Mouse (Mus musculus): ENCODE measurements around the gene Eif3b. TPM values are rescaled to one million over a fixed set of nuclear protein-coding genes. Genes with fewer than 3 reads are reported as not detected.

Gene Eif3b
- 93.6 and 112 TPM in 2 replicates for polyA plus RNA-seq (2014; fragmentation: Nextera tagmentation; extraction: Ambion mirVana)

- Histone ChIP-seq H3K36me3 (replicated peaks; ENCODE audit: control insufficient read depth, insufficient read depth) (no peaks in the 10 kb centered on the region), H3K27me3 (ENCODE audit: control insufficient read depth, insufficient read depth, low read length) (no peaks in the 10 kb centered on the region), H3K9me3 (ENCODE audit: control insufficient read depth, low read length) (no peaks in the 10 kb centered on the region), H3K9ac (peak within 1 kb of the TSS; percentile 96), H3K27ac (peak within 1 kb of the TSS; percentile 95), H3K4me3 (replicated peaks; ENCODE audit: low read length) (peak within 1 kb of the TSS; percentile 96), H3K4me2 (replicated peaks) (peak within 1 kb of the TSS; percentile 97), H3K4me1 (replicated peaks; ENCODE audit: control insufficient read depth, insufficient read depth, low read length) (peaks cover 25% of the 10 kb centered on the region)
- ATAC-seq (ENCODE audit: low FRiP score), result peak; percentile 94
- peak; percentile 91 for DNase-seq (ENCODE audit: low spot score)
- under 1% methylated on average over 63 of the region's 65 CpGs for WGBS
These were observed at the start of gene Eif3b for GRCm38 (mm10) chr5:140418489-140419441. TSS of gene Eif3b (plus strand) at chr5:140419328.

DNA sequence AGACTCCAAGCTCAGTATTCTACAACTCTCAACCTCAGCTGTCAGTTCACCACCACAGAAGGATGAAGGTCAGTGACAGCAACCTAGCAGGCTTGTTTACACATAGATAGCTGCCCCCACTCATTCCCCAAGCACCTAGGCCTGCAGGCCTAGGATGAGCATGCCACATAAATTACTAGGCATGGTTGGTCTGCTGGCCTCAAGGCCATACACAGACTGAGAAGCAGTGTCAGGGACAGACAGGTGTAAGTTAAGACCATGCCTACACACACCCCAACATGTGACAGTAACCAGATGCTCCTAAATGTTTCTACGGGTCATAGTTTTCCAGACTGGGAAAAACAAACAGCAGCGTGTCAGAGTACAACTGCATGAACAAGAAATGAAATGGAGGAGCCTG, 49.7 kb upstream of the Eif3b start:
- Histone ChIP-seq H3K4me3 (replicated peaks; ENCODE audit: low read length) (no peak overlapping the region), H3K9ac (no peak overlapping the region), H3K27me3 (ENCODE audit: control insufficient read depth, insufficient read depth, low read length) (no peaks in the 10 kb centered on the region), H3K4me1 (replicated peaks; ENCODE audit: control insufficient read depth, insufficient read depth, low read length) (no peaks in the 10 kb centered on the region; the same call in 1 of the 2 replicates), H3K27ac (no peak overlapping the region), H3K9me3 (ENCODE audit: control insufficient read depth, low read length) (no peaks in the 10 kb centered on the region), H3K36me3 (replicated peaks; ENCODE audit: control insufficient read depth, insufficient read depth) (no peaks in the 10 kb centered on the region), H3K4me2 (replicated peaks) (no peak overlapping the region)
- DNase-seq (ENCODE audit: low spot score), result no peak
- no peak for ATAC-seq (ENCODE audit: low FRiP score)
- WGBS, result 85% methylated on average over 2 of the region's 2 CpGs

DNA sequence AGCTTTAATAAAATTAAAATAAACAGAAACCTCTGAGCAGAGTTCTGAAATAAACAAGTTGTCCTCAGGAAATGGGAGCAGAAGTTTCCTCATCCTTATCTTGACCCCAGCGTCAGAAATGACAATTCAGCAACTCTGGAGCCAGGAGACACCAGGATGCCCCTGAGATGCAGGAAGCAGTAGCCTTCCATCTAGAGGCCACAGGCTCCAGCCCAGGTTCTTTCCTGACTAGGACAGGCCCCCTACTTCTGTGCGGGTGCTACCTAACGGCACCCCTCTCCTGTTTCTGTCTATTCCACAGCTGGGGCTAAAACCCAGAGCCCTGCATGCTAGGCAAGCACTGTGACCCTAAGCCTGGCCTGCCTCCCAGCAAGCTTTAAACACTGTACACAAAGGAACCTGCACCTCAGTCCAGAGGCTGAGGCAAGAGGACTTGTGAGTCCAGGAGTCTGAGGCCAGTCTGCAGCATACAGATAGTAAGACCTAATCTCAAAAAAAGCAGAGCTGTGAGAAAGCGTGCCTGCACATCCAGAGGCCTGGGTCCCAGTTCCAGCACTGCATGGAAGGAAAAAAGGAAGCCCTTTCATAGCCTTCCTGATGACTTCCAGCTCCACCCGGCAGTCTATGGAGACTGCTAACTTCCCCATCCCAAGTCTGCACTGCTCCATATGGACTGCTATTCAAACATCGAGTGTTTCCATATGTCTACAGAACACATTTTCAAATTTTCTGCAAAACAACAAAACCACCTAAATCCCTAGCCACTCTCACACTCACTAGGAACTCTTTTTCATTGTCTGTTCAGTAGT, 48.5 kb upstream of the Eif3b start:
- Histone ChIP-seq H3K27me3 (ENCODE audit: control insufficient read depth, insufficient read depth, low read length) (no peaks in the 10 kb centered on the region), H3K9ac (no peak overlapping the region), H3K9me3 (ENCODE audit: control insufficient read depth, low read length) (no peaks in the 10 kb centered on the region), H3K36me3 (replicated peaks; ENCODE audit: control insufficient read depth, insufficient read depth) (no peaks in the 10 kb centered on the region), H3K27ac (no peak overlapping the region), H3K4me1 (replicated peaks; ENCODE audit: control insufficient read depth, insufficient read depth, low read length) (no peaks in the 10 kb centered on the region; the same call in 1 of the 2 replicates), H3K4me3 (replicated peaks; ENCODE audit: low read length) (no peak overlapping the region), H3K4me2 (replicated peaks) (no peak overlapping the region)
- DNase-seq (ENCODE audit: low spot score), result no peak
- ATAC-seq (ENCODE audit: low FRiP score), result no peak
- WGBS, result 81% methylated on average over 6 of the region's 6 CpGs

GRCm38 (mm10) chr5:140371671-140372070, 47.5 kb upstream of the Eif3b start:
- Histone ChIP-seq H3K36me3 (replicated peaks; ENCODE audit: control insufficient read depth, insufficient read depth) (no peaks in the 10 kb centered on the region), H3K9me3 (ENCODE audit: control insufficient read depth, low read length) (no peaks in the 10 kb centered on the region)
- 94% methylated on average over 3 of the region's 3 CpGs for WGBS

DNA sequence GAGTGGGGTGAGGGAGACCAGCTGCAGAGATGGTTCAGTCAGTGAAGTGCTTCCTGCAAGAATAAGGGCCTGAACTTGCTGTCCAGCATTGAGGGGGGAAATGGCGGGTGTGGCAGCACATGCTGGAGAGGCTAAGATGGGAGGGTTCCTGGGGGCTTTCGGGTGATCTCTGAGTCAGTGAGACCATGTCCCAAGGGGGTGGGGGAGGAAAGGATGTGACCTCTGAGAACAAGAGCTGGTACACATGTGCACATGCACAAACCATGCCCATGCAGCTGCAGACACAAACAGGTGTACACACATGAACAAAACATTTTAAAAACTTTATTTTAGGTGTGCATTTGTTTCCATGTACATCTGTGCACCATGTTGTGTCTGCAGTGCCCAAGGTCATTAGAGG, 45.4 kb upstream of the Eif3b start:
- WGBS, result 81% methylated on average over 2 of the region's 2 CpGs
- no peak overlapping the region for H3K4me3 ChIP-seq (replicated peaks; ENCODE audit: low read length)
- H3K36me3 ChIP-seq (replicated peaks; ENCODE audit: control insufficient read depth, insufficient read depth), result no peaks in the 10 kb centered on the region
- H3K9ac ChIP-seq, result no peak overlapping the region
- no peak for DNase-seq (ENCODE audit: low spot score)
- no peaks in the 10 kb centered on the region; the same call in 1 of the 2 replicates for H3K4me1 ChIP-seq (replicated peaks; ENCODE audit: control insufficient read depth, insufficient read depth, low read length)
- H3K4me2 ChIP-seq (replicated peaks), result no peak overlapping the region
- no peak overlapping the region for H3K27ac ChIP-seq
- ATAC-seq (ENCODE audit: low FRiP score), result no peak
- no peaks in the 10 kb centered on the region for H3K9me3 ChIP-seq (ENCODE audit: control insufficient read depth, low read length)
- H3K27me3 ChIP-seq (ENCODE audit: control insufficient read depth, insufficient read depth, low read length), result no peaks in the 10 kb centered on the region

More at GRCm38 (mm10) chr5:140371671-140372070, 47.5 kb upstream of the Eif3b start:
- no peak overlapping the region for H3K27ac ChIP-seq
- no peak overlapping the region for H3K4me2 ChIP-seq (replicated peaks)
- no peak overlapping the region for H3K9ac ChIP-seq
- H3K4me3 ChIP-seq (replicated peaks; ENCODE audit: low read length), result no peak overlapping the region
- DNase-seq (ENCODE audit: low spot score) (no peak), ATAC-seq (ENCODE audit: low FRiP score) (no peak)
- no peaks in the 10 kb centered on the region for H3K27me3 ChIP-seq (ENCODE audit: control insufficient read depth, insufficient read depth, low read length)
- no peaks in the 10 kb centered on the region; the same call in 1 of the 2 replicates for H3K4me1 ChIP-seq (replicated peaks; ENCODE audit: control insufficient read depth, insufficient read depth, low read length)

- no peaks in the 10 kb centered on the region for H3K9me3 ChIP-seq (ENCODE audit: control insufficient read depth, low read length)
- no peaks in the 10 kb centered on the region; the same call in 1 of the 2 replicates for H3K4me1 ChIP-seq (replicated peaks; ENCODE audit: control insufficient read depth, insufficient read depth, low read length)
- H3K4me3 ChIP-seq (replicated peaks; ENCODE audit: low read length), result no peak overlapping the region
- no peak overlapping the region for H3K27ac ChIP-seq
- H3K27me3 ChIP-seq (ENCODE audit: control insufficient read depth, insufficient read depth, low read length), result no peaks in the 10 kb centered on the region
- H3K36me3 ChIP-seq (replicated peaks; ENCODE audit: control insufficient read depth, insufficient read depth), result no peaks in the 10 kb centered on the region
- H3K4me2 ChIP-seq (replicated peaks), result no peak overlapping the region
- WGBS, result 27% methylated on average over 3 of the region's 3 CpGs
- DNase-seq (ENCODE audit: low spot score), result no peak
- ATAC-seq (ENCODE audit: low FRiP score), result no peak
- H3K9ac ChIP-seq, result no peak overlapping the region
These were observed 44.9 kb upstream of the Eif3b start for GRCm38 (mm10) chr5:140374226-140374625.

DNA sequence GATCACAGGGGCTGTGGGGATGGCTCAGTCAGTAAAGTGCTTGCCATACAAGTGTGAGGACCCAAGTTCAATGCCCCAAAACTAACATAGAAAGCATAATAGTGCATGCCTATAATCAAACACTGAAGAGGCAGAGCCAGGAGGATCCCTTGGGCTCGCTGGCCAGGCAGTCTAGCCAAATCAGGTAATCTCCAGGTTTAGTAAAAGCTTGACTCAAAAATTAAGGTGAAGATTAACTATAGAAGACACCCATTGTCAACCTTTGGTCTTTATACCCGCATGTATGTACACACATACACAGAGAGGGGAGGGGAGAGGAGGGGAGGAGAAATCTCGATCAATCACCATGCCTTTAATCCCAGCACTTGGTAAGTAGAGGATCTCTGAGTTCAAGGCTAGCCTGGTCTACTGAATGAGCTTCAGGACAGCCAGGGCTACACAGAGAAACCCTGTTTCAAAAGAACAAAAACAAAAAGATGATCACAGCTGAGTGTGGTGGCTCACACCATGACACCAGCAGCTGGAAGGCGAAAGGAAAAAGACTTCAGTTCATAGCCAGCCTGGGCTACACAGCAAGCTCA, 43.8 kb upstream of the Eif3b start:
- no peak overlapping the region for H3K27ac ChIP-seq
- no peak overlapping the region for H3K9ac ChIP-seq
- no peak overlapping the region for H3K4me3 ChIP-seq (replicated peaks; ENCODE audit: low read length)
- H3K4me2 ChIP-seq (replicated peaks), result no peak overlapping the region
- H3K4me1 ChIP-seq (replicated peaks; ENCODE audit: control insufficient read depth, insufficient read depth, low read length), result no peaks in the 10 kb centered on the region; the same call in 1 of the 2 replicates
- DNase-seq (ENCODE audit: low spot score) (no peak), ATAC-seq (ENCODE audit: low FRiP score) (no peak)
- H3K9me3 ChIP-seq (ENCODE audit: control insufficient read depth, low read length), result no peaks in the 10 kb centered on the region
- 84% methylated on average over 4 of the region's 4 CpGs for whole genome bisulfite sequencing
- H3K27me3 ChIP-seq (ENCODE audit: control insufficient read depth, insufficient read depth, low read length), result no peaks in the 10 kb centered on the region
- no peaks in the 10 kb centered on the region for H3K36me3 ChIP-seq (replicated peaks; ENCODE audit: control insufficient read depth, insufficient read depth)

DNA sequence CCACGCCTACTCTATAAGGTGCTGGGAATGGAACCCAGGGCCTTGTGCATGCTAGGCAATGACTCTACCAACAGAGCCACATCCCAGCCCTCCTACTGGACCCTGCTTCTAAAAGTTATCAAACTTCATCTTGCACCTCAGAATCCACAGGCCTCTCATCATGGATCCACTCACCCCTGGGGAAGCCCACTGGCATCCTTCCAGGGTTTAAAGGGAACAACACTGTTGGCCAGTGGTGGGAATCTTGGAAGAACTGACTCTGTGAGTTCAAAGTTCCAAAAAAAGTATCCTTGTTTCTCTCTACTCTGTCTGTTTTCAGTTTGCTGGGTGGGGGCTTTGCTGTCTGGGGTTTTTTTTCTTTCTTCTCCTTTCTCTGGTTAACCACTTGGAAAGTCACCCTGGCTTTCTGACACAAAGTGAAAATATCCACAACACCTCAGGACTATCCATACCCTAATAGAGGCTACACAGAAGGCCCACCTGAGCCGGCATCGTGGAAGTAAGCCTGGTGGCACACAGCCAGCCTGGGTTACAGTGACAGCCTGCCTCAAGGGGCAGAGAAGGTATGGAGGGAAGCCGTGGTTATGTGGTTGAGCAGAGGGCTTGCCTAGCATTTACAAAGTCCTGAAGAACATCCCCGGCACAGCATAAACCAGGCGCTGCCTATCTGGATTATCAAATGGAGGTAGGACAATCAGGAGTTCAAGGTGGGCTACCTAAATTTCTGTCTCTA, 40.8 kb upstream of the Eif3b start:
- 88% methylated on average over 6 of the region's 6 CpGs for WGBS
- H3K4me1 ChIP-seq (replicated peaks; ENCODE audit: control insufficient read depth, insufficient read depth, low read length), result no peaks in the 10 kb centered on the region; the same call in 1 of the 2 replicates
- H3K27ac ChIP-seq, result no peak overlapping the region
- no peaks in the 10 kb centered on the region for H3K9me3 ChIP-seq (ENCODE audit: control insufficient read depth, low read length)
- no peak for ATAC-seq (ENCODE audit: low FRiP score)
- DNase-seq (ENCODE audit: low spot score), result no peak
- no peak overlapping the region for H3K4me3 ChIP-seq (replicated peaks; ENCODE audit: low read length)
- no peaks in the 10 kb centered on the region for H3K27me3 ChIP-seq (ENCODE audit: control insufficient read depth, insufficient read depth, low read length)
- H3K36me3 ChIP-seq (replicated peaks; ENCODE audit: control insufficient read depth, insufficient read depth), result no peaks in the 10 kb centered on the region
- no peak overlapping the region for H3K9ac ChIP-seq
- H3K4me2 ChIP-seq (replicated peaks), result no peak overlapping the region
